Mouse (Mus musculus) lung, postnatal 0 days (tissue): Measurements from ENCODE around the gene Kcnc4. TPM values are rescaled to one million over a fixed set of nuclear protein-coding genes. Genes with fewer than 3 reads are reported as not detected.

ENCODE experiments used
- ATAC-seq: fragments of 200-750 bp; cut with Nextera tagmentation; 2 replicates; pipeline ENCODE4 v1.8.0; 2017; ENCODE audit warnings: moderate library complexity
- DNase-seq: peaks from one replicate; pipeline ENCODE4 v3.0.0-alpha.2; 2016; ENCODE audit warnings: low spot score
- H3K27ac ChIP-seq: fragments of 300-500 bp; sonication (generic); 2 replicates; pipeline ENCODE4 v1.5.1; 2014; ENCODE audit warnings: antibody characterized with exemption, mild to moderate bottlenecking, low read length, mixed read lengths
- H3K27me3 ChIP-seq: fragments of 300-500 bp; sonication (generic); replicated peaks from 2 replicates; pipeline ENCODE4 v1.6.1; 2014; ENCODE audit warnings: low read length, mixed read lengths; ENCODE audit not compliant: insufficient read depth
- H3K36me3 ChIP-seq: fragments of 300-500 bp; sonication (generic); 2 replicates; pipeline ENCODE4 v1.6.1; 2014; ENCODE audit warnings: low read length, mixed read lengths; ENCODE audit not compliant: insufficient read depth
- H3K4me1 ChIP-seq: fragments of 300-500 bp; sonication (generic); 2 replicates; pipeline ENCODE4 v1.6.1; 2014; ENCODE audit warnings: antibody characterized with exemption, low read depth, low read length, mixed read lengths; ENCODE audit not compliant: insufficient read depth
- H3K4me2 ChIP-seq: fragments of 300-500 bp; sonication (generic); replicated peaks from 2 replicates; pipeline ENCODE4 v1.6.1; 2014; ENCODE audit warnings: low read depth, mild to moderate bottlenecking, low read length, moderate library complexity, mixed read lengths
- H3K4me3 ChIP-seq: fragments of 300-500 bp; sonication (generic); 2 replicates; pipeline ENCODE4 v1.5.1; 2014; ENCODE audit warnings: low read depth, low read length
- H3K9ac ChIP-seq: fragments of 300-500 bp; sonication (generic); replicated peaks from 2 replicates; pipeline ENCODE4 v1.6.1; 2014; ENCODE audit warnings: low read depth, mild to moderate bottlenecking
- H3K9me3 ChIP-seq: fragments of 300-500 bp; sonication (generic); 2 replicates; pipeline ENCODE4 v1.6.1; 2016; ENCODE audit warnings: low read length, mixed read lengths
- CTCF ChIP-seq: IDR thresholded peaks from 2 replicates; pipeline ENCODE4 v1.5.1; 2016; ENCODE audit warnings: antibody characterized with exemption, mild to moderate bottlenecking
- EP300 ChIP-seq: IDR thresholded peaks from 2 replicates; pipeline ENCODE4 v1.6.1; 2016; ENCODE audit warnings: antibody characterized with exemption, mild to moderate bottlenecking, control low read depth
- WGBS: fragments of 180-500 bp; shearing (Covaris S2); extraction: QIAGEN DNeasy Blood & Tissue Kit; methylation state at CpG from one replicate; pipeline ENCODE4 v1.1.7; 2014; 5-methylcytosine and 5-hydroxymethylcytosine counted together
- polyA plus RNA-seq: library from polyadenylated mRNA; unstranded; fragments of >200 nt; fragmentation: Nextera tagmentation; extraction: Ambion mirVana; gene quantifications from 2 replicates; pipeline ENCODE4 v1.2.1, GENCODE M21; 2015

Gene Kcnc4
- polyA plus RNA-seq, 1 experiment from 2014 or later = 0.02 TPM

DNA sequence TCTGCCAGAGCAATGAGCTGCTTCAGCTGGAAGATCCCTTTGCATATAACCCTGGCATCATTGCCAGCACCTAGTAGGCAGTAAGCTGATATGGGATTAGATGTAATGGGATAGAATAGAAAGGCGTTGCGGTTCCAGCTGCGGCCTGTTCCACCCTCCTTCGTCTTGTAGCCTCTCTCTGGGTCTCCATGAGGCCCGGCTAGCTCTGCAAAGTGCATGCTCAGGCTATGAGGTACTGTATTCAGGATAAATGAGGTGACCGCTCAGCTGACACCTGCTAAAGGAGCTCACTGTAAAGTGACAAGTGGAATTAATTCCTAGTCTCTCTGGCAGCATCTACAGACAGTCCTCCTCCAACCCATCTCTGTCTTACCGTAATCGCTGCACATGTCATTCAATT lies 46.8 kb downstream of the Kcnc4 start:
- ATAC-seq (no peak), DNase-seq (no peak)
- H3K4me1 ChIP-seq = no peaks in the 10 kb centered on the region
- no peak overlapping the region for H3K27ac ChIP-seq
- no peaks in the 10 kb centered on the region for H3K9me3 ChIP-seq
- H3K27me3 ChIP-seq = no peaks in the 10 kb centered on the region
- 77% methylated on average over 8 of the region's 8 CpGs for WGBS
- H3K4me2 ChIP-seq = no peak overlapping the region
- TF ChIP-seq EP300 = no peak
- no peaks in the 10 kb centered on the region for H3K36me3 ChIP-seq
- H3K9ac ChIP-seq = no peak overlapping the region
- no peak overlapping the region for H3K4me3 ChIP-seq

DNA sequence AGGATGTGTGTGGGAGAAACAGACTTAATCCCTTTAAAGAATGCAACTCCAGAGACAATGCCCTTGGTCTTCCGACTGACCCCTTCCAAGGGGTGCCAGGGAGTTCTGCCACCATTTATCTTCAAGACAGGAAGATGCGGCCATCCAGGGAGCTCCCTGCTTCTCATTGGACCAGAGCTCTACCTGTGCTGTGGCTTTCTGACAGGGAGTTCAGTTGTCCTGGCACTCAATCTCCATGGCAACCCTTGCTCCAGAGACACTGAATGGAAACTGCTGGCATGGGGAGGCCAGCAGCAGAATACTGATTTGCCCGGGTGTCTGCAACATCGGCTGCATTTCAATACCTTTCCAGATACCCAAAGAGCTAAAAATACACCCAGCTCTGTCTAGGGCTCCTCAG lies 47.7 kb downstream of the Kcnc4 start:
- H3K27ac ChIP-seq = no peak overlapping the region
- DNase-seq = no peak
- H3K9me3 ChIP-seq = no peaks in the 10 kb centered on the region
- no peak overlapping the region for H3K4me3 ChIP-seq
- TF ChIP-seq CTCF (no peak), EP300 (no peak)
- WGBS = 40% methylated on average over 4 of the region's 4 CpGs
- no peak overlapping the region for H3K9ac ChIP-seq
- no peak for ATAC-seq
- H3K36me3 ChIP-seq = no peaks in the 10 kb centered on the region
- no peak overlapping the region for H3K4me2 ChIP-seq
- no peaks in the 10 kb centered on the region for H3K27me3 ChIP-seq
- no peaks in the 10 kb centered on the region for H3K4me1 ChIP-seq

- WGBS = 92% methylated on average over 7 of the region's 7 CpGs
Measured at GRCm38 (mm10) chr3:107401401-107401800, 58.0 kb downstream of the Kcnc4 start.

DNA sequence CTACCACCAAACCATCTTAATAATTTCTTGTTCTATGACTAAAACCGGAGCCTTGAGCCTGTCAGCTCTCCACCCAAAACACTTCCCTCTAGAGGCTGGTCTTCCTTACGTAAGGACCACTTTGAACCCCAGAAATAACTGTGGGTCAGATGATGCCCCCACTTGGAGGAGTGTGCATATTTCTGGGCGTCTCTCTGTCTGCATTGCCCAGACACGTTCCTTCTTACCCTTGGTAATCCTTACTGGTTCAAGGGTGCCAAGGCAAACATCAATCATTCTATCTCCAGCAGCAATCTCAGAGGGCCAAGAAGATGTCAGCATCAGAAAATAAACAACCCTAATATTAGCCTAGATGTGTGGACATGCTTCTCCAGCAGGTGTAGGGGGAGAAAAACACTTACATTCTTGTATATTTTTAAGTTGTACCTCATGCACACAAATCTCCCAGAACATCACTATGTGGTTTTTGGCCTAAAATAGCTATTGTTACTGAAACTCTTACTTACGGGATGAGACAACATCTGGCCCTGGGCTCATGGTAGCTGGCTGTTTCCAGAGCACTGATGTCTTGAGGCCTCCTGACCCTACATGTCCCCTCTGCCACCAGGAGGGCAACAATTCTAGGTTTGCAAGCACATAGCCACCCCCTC lies 59.2 kb downstream of the Kcnc4 start:
- no peak overlapping the region for H3K4me2 ChIP-seq
- no peaks in the 10 kb centered on the region for H3K9me3 ChIP-seq
- no peak for DNase-seq
- H3K36me3 ChIP-seq = no peaks in the 10 kb centered on the region
- H3K27me3 ChIP-seq = no peaks in the 10 kb centered on the region
- H3K9ac ChIP-seq = no peak overlapping the region
- ATAC-seq = no peak
- TF ChIP-seq EP300 (no peak), CTCF (no peak)
- H3K4me1 ChIP-seq = no peaks in the 10 kb centered on the region
- H3K4me3 ChIP-seq = no peak overlapping the region
- H3K27ac ChIP-seq = no peak overlapping the region
- 53% methylated on average over 5 of the region's 5 CpGs for WGBS

More at GRCm38 (mm10) chr3:107401401-107401800, 58.0 kb downstream of the Kcnc4 start:
- H3K27ac ChIP-seq = no peak overlapping the region
- H3K4me3 ChIP-seq = no peak overlapping the region
- no peak overlapping the region for H3K4me2 ChIP-seq
- H3K36me3 ChIP-seq = no peaks in the 10 kb centered on the region
- no peak for TF ChIP-seq EP300
- no peak for TF ChIP-seq CTCF
- H3K9ac ChIP-seq = no peak overlapping the region
- ATAC-seq (no peak), DNase-seq (no peak)
- H3K9me3 ChIP-seq = no peaks in the 10 kb centered on the region
- H3K27me3 ChIP-seq = no peaks in the 10 kb centered on the region
- H3K4me1 ChIP-seq = no peaks in the 10 kb centered on the region

DNA sequence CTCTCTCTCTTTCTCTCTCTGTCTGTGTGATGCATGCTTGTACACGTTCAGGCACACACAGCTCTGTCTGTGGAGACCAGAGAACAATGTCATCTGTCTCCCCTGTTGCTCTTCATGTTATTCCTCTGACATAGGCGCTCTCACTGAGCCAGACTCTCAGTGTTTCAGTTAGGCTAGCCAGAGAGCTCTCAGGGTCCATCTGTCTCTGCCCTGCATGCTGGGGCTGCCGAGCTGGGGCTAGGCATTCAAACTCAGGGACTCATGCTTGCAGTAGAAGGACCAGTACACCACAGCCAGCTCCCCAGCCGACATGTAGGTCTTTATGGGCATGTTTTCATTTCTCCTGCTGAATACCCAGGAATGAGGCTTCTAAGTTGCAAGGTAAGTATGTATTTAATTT lies 68.2 kb downstream of the Kcnc4 start:
- no peaks in the 10 kb centered on the region for H3K4me1 ChIP-seq
- H3K9me3 ChIP-seq = no peaks in the 10 kb centered on the region
- H3K4me2 ChIP-seq = no peak overlapping the region
- H3K27ac ChIP-seq = no peak overlapping the region
- no peak for TF ChIP-seq CTCF
- no peak for TF ChIP-seq EP300
- ATAC-seq (no peak), DNase-seq (no peak)
- no peak overlapping the region for H3K4me3 ChIP-seq
- no peaks in the 10 kb centered on the region for H3K36me3 ChIP-seq
- no peak overlapping the region for H3K9ac ChIP-seq
- WGBS = 42% methylated on average over 4 of the region's 4 CpGs
- no peaks in the 10 kb centered on the region for H3K27me3 ChIP-seq

Other genes starting within 250 kb of the Kcnc4 start
- 0.36 and 0.41 TPM in 2 replicates for gene Cym, start 237.8 kb downstream of the Kcnc4 start, polyA plus RNA-seq
- not detected in 2 replicates for gene A630076J17Rik, start 228.9 kb downstream of the Kcnc4 start, polyA plus RNA-seq
- gene Prok1, start 219.8 kb downstream of the Kcnc4 start, polyA plus RNA-seq = 0.12 TPM in 1 of 2 replicates, not detected in the other
- 201 and 215 TPM in 2 replicates for gene Lamtor5, start 180.7 kb downstream of the Kcnc4 start, polyA plus RNA-seq
- gene Slc16a4, start 168.3 kb downstream of the Kcnc4 start, polyA plus RNA-seq = 0.49 and 0.73 TPM in 2 replicates
- 7.2 and 7.5 TPM in 2 replicates for gene Rbm15, start 125.9 kb downstream of the Kcnc4 start, polyA plus RNA-seq
- gene Slc6a17, start 58.5 kb upstream of the Kcnc4 start, polyA plus RNA-seq = 0.38 and 0.84 TPM in 2 replicates
- gene Ubl4b, start 95.5 kb upstream of the Kcnc4 start, polyA plus RNA-seq = not detected in 2 replicates
- gene Alx3, start 135.5 kb upstream of the Kcnc4 start, polyA plus RNA-seq = not detected in 2 replicates
- not detected in 2 replicates for gene Gm10961, start 171.8 kb upstream of the Kcnc4 start, polyA plus RNA-seq
- gene Strip1, start 172.1 kb upstream of the Kcnc4 start, polyA plus RNA-seq = 24.9 and 26.9 TPM in 2 replicates
- gene Ahcyl1, start 237.0 kb upstream of the Kcnc4 start, polyA plus RNA-seq = 37.1 and 39.3 TPM in 2 replicates